Mouse (Mus musculus) lung, adult 2 months (tissue): ENCODE measurements at regions not wholly inside any gene's neighbourhood (a gene's known extent, or its start where the extent isn't known, plus 50 kb on each side); places are given as distances from the start of the nearest gene placed in this dataset.

Experiments
- CTCF ChIP-seq: fragments of 200-500 bp; IDR thresholded peaks from 2 replicates; pipeline ENCODE4 v1.5.1; 2011; ENCODE audit warnings: mild to moderate bottlenecking, low read length, control low read depth; ENCODE audit not compliant: insufficient read depth
- POLR2A ChIP-seq: fragments of 200-500 bp; IDR thresholded peaks from 2 replicates; pipeline ENCODE4 v1.6.1; 2011; ENCODE audit warnings: low read depth, mild to moderate bottlenecking, control low read depth, low read length, borderline replicate concordance; ENCODE audit errors: extremely low read depth

DNA sequence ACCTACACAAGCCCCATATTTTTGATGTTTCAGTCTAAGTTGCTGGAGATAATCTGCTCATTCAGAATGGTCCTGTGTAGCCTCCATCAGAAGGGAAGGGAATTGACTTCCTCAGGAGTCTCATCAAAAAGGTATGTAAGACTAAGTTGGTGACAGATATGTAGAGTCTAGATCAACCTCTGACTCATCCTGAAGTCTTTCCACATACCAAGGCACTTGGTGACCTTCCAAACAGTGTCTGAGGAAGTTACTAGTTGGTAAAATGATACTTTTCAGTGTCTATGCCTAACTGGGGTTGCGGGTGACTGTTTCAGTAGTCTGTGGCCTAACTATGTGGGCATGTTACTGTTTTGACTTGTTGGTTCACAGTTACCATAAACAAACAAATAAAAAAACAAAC, 133.0 kb upstream of the Plcb4 start:
- TF ChIP-seq CTCF (no peak), POLR2A (no peak)
